Mouse (Mus musculus) layer of hippocampus, postnatal 14 days (tissue): ENCODE results near the gene Cort. TPM values are rescaled to one million over a fixed set of nuclear protein-coding genes. Genes with fewer than 3 reads are reported as not detected.
"Not testable (repeated sequence)": the region's sequence is repeated elsewhere in the genome, so short reads cannot be mapped to it uniquely, and the experiment has no call there.

Experiments used
- DNase-seq, 2 experiments: peaks; one replicate each; pipeline ENCODE4 v3.0.0; 2021 to 2022; ENCODE audit warnings: low spot score in 2 of 2, mixed read lengths in 1 of 2
- long read RNA-seq, 2 experiments: library from polyadenylated mRNA; stranded (forward); transcript quantifications; one replicate each; pipeline ENCODE4 v2.0.0; 2021
- total RNA-seq, 2 experiments: library from RNA; stranded (reverse); gene quantifications; 2 replicates each; pipeline ENCODE4 v1.2.3; 2021

Gene Cort
- total RNA-seq: 10 to 100 TPM; 11.3 to 13.9 TPM
- long read RNA-seq, experiment 1, partial matches to known transcripts: 0 of 3 reads
- long read RNA-seq, experiment 1, other reads (novel, unspliced or antisense): 0 of 3 reads
- long read RNA-seq, experiment 2, transcript Cort-201 (2 exons, 677 nt): major isoform, 12 of 14 reads
- long read RNA-seq, experiment 2, partial matches to known transcripts: 0 of 14 reads
- long read RNA-seq, experiment 2, other reads (novel, unspliced or antisense): 2 of 14 reads

DNA sequence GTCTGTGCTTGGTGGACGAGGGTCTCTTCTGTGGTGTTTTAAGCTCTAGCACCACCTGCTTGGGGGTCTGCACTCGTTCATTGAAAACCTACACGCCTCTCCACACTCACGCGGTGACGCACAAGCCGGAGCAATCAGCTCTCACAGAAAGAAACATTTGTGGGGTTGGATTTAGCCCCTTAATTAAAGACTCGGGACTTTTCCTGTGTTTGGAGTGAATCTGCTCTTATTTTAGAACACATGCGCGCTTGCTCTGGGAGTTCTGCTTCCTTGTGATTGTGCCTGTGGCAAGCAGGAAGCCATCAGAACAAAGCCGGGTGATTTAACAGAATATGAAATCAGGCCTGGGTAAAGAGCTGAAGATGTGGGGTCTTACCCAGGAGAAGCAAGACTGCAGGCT is at the start of gene Cort:
Cort (minus strand) TSS at position 101 of the 400 bp plus-strand sequence.
- peak in 1 of 2 experiments; percentile 25 for DNase-seq

DNA sequence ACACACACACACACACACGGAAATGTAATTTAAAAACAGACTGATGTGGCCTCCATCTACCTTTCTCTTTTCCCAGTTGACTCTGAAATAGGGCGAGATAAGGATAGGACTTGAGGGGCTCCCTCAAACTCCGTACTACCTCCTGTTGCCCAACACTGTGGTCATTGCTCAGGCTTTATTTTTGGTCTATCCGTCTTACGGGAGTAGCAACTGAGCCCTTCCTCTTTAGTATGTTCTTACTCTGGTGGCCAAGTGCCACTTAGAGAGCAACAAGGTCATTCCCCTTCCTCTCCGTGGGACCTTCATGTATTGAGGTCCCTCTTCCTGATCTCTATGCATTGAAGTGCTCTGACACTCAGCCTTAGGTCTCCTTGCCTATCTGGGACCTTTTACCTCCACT is 47.1 kb upstream of the Cort start:
- DNase-seq: no peak

DNA sequence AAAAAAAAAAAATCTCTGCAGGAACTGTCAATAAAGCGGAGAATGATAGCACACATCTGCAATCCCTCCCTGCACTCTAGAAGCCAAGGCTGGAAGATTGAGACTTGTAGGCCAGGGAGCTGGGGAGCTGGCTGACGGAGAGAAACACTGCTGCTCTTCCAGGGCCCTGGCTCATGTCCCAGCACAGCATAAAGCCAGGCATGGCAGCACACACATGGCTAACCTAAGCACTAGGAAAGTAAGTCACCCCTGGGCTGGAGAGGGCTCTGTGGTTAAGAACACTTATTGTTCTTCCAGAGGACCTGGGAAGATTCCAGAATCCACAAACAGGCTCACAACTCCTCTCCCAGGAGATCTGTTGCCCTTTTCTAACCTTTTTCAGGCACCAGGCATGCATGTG is 46.1 kb upstream of the Cort start:
- no peak for DNase-seq

DNA sequence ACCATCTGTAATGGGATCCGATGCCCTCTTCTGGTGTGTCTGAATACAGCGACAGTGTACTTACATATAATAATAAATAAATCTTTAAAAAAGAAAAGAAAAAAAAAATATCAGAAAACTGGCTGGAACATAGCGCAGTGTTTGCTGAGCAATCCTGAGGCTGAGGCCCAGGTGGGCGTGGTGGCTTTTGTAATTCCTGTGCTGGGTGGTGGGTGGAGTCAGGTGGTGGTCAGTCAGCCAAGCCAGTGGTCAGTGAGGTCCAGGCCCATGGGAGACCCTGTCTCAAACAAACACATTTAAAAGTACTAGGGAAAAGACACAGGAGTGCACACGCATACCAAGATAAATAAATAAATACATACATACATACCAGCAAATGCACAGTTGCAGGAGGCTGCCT is 45.5 kb upstream of the Cort start:
- DNase-seq: no peak

DNA sequence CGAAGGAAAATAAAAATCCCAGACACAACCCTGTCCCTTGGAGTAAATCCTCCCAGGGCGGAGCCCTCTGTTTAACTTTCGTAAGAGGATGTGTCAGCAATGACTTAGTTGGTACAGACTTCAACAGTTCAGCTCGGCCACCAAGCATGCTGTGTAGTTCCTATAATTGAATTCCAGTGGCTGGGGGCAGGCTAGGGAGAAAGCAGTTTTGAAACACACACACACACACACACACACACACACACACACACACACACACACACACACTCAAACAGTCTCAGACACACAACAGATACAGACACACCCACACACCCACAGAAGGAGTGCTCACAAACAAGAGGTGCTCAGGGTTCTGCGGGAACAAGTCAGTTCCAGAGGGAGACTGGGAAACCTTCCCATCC is 45.0 kb upstream of the Cort start:
- no peak for DNase-seq

DNA sequence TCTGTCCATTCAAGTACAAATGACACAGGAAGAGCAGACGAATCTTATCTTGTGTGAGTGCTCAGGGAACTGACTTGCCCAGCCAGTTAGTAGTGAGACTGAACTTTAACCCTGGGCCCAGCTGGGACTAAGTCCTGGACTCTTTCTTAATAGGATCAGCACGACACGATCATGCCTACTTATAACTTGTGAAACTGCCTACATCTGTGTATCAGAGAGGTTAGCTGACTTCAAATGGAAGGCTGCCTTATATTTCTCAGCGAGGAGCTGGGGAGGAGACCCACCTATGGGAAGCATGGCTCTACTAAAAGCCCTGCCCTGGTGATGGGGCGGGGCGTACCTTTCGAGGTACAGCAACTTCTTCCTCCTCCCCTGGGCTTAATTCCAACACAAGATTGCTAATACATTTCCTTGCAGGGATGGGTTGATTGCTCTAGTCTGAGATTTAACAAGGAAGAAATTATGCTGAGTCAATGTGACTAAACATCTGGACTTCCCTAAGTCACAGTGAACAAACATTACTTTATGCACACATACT is 43.9 kb upstream of the Cort start:
- no peak for DNase-seq

DNA sequence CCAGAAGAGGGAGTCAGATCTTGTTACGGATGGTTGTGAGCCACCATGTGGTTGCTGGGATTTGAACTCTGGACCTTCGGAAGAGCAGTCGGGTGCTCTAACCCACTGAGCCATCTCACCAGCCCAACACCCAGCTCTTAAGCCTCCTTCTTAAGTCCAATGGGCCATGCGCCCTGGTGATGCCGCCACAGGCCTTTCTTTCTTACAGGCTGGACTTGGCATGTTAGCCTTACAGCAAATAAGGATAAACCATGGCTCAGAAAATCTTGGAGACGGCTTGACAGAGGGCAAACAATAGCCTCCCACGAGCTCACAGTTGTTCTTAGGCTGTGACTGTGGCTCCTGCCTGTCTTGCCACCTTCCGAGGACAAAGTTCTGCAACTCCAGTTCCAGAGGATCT is 43.4 kb upstream of the Cort start:
- DNase-seq: not testable (repeated sequence)

DNA sequence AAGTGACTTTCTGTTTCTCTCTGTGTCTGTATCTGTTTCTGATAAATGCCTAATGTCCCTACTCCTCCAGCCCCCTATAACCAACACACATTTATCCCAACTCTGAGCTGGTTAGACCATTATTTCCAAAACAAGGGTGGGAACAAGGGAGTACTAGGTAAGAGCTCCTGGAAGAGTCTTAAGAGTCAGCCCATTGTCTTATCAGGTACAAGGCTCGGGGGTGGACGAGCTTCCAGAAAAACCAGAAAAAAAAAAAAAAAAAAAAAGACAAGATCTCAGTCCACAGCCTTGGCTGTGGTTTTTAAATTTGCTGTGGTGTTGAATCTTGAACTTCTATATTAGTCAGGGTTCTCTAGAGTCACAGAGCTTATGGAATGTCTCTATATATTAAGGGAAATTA is 41.5 kb upstream of the Cort start:
- no peak for DNase-seq

DNA sequence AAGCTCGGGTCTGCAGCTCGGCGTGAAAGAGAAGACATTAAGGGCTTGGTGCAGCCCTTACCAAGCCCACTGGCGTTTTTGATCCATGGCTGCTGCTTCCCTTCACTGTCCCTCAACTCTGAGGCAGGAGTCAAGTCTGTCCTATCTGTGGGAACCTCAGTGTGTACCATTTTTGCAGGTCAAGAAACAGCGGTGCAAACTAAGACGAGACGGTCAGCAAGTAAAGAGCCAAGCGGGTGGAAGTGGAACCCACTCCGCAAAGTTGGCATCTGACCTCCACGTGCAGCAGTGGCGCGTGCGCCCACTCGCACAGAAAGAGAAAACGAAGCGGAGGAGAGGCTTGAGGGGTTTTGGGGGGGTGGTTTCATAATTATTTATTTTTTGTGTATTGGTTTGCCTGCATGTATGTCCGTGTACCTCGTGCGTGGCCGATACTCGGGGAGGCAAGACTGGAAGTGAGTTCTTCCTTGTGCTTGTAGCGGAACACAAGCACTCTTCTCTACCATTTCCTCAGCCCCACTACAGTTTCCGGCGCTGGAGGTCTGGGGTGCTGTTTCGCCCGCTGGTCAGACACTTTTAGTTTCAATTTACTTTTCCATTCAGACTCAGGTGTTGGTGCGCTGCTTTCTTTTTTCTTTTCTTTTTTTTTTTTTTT is 40.5 kb upstream of the Cort start:
- DNase-seq: peak in 1 of 2 experiments; percentile 19

DNA sequence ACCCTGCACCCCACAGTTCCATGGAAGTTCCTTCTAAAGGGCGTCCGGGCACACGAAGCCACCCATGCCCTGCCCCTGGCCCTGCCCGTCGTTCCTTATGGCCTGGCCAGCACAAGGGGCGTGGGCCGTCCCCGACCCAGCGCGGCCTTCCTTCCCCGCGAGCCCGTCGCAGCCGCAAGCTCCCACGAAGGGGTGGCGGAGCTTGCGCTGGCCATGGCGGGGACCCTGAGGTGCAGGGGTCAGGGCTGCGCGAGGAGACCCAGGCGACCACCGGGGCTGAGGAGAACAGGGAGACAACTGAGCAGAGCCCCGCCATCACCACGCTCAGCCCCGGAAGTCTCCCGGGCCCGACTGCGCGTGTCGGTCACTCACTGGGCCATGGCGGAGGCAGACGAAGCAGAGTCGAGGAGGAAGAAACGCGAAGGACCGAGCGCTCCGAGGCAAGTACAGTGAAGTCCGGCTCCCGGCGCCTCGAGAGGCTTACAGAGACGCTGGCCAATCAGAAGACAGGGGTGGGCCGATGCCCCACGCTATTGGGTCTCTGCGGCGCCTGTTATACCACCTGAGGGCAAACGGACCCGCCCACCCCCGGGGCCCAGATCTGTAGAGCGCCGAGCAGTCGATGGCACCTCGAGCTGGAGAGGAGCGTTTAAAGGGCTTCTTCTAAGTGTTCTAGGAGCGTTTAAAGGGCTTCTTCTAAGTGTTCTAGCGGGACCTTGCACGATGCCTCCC is 39.8 kb upstream of the Cort start, which contains the start of gene Pgd:
Pgd (minus strand) TSS at position 557 of the 732 bp plus-strand sequence.
- DNase-seq: peak; percentile 93 to 98

DNA sequence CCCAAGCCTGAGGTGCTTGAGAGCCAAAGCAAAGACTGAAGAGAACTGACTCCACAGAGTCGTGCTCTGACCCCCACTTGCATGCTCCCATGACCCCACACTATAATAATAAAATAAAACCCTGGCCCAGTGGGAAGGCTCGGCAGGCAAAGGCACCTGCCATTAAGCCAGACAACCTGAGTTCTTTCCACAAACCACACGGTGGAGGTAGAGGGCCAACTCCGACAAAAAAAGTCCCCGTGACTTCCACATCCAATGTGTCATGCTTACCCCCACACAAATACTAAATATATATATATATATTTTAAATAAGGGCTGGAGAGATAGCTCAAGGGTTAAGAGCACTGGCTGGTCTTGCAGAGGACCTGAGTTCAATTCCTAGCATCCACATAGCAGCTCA is 37.6 kb upstream of the Cort start:
- DNase-seq: no peak

DNA sequence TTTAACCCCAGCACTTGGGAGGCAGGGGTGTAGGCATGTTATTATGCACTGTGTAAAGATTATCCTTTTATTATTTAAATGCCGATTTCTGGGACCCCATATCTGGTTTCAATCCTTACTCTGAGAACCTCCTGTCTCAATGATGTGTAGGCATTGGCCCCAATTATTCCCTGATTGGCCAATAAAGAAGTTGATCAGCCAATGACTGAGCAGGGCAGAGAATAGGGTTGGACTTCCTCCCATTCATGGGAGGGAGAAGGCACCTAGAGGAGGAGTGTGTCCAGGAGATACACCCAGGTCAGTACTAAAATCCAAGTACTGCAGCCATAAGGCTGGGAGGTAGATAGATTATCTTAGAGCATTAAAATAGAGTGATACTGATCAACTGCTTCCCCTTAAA is 36.6 kb upstream of the Cort start:
- no peak for DNase-seq

DNA sequence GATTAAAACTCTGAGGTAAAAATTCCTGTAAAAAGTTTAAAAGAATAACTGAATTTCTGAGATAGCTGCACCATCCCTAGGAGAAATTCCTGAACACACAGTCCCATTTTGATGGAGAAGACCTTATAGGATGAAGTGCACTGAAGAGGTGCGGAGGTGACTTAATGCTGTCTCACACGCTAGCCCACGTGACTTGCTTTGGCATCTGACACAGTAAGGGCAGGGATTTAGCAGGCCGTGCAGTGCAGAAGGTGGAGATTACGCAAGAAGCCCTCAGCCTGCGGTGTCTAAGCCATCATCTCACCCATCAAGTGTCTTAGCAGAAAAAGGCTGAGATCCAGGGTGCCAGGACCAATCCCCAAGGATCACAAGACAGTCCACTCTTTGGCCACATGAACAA is 34.6 kb upstream of the Cort start:
- DNase-seq: no peak

DNA sequence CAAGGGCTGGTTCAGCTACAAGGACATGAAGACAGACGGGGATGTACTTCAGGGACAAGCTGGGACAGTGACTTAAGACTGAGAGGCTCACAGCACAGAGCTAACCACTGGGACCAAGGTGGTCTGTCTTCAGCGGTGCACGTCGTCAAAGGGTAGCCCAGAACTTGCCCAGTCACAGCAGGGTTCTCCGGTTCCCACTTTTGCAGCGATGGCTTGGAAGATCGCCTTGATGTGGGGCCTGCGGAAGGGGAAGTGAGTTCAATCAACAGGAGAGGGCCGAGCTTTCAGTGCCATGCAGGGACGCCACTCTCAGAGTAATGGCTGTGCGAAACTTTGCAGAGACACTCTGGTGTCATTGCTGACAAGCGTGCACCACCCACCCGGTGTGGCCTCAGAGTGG is 33.3 kb upstream of the Cort start:
- DNase-seq: no peak

DNA sequence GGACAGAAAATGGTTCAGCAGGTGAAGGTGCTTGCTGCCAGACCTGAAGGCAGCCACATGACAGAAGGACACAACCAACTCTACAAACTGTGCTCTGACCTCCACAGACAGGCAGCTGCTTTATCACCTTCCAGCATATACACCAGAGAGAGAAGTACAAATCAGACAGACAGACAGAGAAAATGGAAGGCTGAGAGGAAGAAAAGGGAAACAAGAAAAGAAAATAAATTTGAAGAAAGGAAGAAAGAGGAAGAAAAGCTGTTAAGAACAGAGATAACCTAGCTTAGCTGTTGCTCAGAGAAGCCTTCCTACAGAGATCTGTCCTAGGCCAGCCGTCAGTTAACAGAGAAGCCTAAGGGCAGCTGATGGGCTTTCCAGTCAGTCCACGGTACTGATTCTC is 32.6 kb upstream of the Cort start:
- no peak for DNase-seq

DNA sequence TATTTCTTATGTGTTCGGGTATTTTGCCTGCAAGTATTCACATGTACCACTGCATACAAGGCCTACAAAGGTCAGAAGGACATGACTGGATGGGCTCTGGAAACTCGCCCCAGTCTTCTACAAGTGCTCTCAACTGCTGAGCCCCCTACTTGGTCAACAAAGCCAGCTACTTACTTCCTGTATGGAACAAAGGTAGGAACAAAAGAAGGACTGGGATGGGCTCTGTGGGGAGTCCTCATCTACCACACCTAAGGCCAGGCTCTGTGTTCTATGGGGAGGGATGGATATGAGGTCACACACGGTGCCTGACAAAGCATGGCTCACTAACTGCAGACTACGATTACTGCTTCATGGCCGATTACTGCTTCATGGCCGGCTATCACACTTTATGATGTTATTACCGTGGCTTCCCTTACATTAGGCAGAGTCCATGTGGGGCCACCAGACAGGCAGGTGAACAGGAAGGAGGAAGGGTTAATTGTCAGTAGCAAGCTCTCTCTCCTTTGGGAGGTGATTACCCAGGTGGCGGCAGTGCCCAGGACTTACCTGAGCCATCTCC is 30.9 kb upstream of the Cort start:
- no peak for DNase-seq

DNA sequence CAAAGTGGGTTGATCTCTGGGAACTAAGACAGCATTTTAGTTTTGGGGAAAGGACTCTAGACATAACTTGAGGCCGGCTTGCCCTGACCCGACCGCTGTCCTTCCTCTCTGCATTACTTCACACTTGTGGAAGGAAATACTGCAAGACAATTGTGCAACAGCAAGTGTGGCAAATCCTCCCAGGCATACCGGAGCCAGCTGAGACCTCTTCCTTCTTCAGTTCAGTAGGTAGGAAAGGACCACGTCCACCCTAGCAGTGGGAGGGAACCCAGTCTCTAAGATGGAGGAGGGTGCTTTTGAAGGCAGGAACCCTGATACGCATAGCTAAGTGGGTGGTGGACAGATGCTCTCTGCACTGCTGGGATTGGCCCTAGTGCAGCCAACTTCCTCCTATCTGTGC is 29.1 kb upstream of the Cort start:
- DNase-seq: no peak

DNA sequence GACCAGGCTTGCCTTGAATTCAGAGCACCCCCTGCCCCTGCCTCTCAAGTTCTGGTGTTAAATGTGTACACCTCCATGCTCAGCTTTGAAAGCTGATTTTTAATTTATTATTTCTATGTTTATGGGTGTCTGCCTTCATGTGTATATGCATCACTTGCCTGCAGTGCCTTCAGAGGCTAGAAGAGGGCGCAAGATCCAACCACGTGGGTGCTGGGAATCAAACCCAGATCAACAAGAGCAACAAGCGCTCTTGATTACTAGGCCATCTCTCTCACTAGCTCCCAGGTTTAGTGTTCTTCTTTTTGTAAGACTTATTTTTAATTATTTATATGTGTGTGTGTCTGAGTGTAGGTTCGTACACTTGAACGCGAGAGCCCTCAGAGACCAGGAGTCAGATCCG is 28.3 kb upstream of the Cort start:
- DNase-seq: no peak

DNA sequence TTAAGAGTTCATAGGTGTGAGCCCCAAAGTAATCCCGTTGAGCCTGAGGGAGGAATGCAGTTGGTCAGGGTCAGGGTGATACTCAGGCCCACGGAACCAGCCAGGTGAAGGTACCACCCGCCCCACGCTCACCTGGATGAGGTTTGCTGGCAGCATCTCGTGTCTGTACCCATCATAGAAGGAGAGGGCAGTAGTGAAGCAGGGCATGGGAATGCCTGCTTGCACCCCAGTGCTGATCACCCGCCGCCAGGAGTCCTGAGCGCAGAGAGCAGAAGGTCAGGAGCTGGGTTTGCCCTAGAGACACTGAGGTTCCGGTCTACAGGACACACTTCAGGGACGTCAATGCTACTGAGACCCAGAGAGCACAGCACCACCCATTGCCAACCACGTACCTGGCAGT is 24.2 kb upstream of the Cort start:
- no peak for DNase-seq

DNA sequence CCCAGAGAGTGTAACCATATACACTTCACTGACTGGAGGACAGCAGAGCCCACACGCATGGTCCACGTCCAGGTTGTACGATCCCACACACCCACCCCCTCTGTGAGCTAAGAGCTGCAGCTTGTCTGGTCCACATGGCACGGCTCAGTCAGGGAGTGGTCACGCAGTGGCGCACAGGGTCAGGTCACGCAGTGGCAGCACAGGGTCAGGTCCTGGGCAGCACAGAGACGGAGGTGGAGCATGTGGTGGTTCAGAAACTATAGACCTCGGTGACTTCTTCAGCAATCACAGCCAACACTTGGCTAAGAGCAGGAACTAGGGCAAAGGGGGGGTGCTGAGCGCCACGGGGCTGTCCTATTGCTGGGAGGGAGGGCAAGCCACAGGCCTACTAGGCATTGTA is 23.7 kb upstream of the Cort start:
- no peak for DNase-seq

DNA sequence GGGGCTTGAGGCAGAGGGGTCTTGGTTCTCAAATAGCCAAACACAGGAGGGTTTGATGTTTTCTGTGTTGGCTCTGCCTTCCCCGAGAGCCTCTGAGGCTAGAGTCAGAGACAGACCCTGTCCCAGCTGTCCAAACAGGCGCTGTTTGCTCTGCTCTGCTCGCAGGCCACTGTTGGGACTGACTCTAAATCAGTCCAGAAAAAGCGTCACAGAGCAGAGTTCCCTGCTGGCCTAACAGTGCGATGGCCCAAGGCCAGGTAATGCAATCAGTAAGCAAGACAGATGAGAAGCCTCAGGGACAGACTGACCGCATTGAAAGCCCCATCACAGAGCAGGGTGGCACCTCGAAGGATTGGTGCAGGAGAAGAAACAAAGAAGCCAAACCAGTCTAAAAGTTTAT is 23.0 kb upstream of the Cort start:
- no peak for DNase-seq

DNA sequence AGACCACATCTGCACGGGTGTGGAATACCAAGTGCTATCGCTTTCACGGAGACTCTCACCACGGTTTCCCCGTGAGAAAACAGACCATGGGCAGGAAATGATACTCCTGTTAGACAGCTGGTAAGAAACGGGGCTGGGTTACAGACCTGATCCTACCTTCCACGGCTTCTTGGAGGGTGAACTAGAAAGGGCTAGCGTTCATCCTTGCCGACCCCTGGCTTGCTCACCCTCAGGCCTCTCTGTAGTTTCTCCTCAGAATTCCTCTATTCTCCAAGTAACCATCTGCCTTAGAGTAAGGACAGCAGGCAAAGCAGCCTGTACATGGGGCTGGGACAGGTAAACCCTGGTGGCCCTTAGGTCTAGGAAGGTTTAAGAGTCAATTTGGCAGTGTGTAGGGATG is 22.6 kb upstream of the Cort start:
- DNase-seq: no peak
